Mouse (Mus musculus): ENCODE measurements around the gene Armc8. TPM values are rescaled to one million over a fixed set of nuclear protein-coding genes. Genes with fewer than 3 reads are reported as not detected.
"Not testable (repeated sequence)": the region's sequence is repeated elsewhere in the genome, so short reads cannot be mapped to it uniquely, and the experiment has no call there.

The Armc8 gene
- 20.5 and 20.6 TPM in 2 replicates for polyA plus RNA-seq (2015; fragmentation: Nextera tagmentation; extraction: Ambion mirVana)

- Histone ChIP-seq H3K9me3 (replicated peaks) (no peaks in the 10 kb centered on the region), H3K9ac (peak within 1 kb of the TSS; percentile 91), H3K27me3 (no peaks in the 10 kb centered on the region), H3K27ac (replicated peaks) (peak within 1 kb of the TSS; percentile 96), H3K36me3 (no peaks in the 10 kb centered on the region), H3K4me1 (peaks cover 8% of the 10 kb centered on the region), H3K4me3 (replicated peaks) (peak within 1 kb of the TSS; percentile 98), H3K4me2 (replicated peaks) (peak within 1 kb of the TSS; percentile 82)
- WGBS = 0% methylated on average over 70 of the region's 70 CpGs
- peak; percentile 94 for ATAC-seq (ENCODE audit: insufficient number of reproducible peaks, low FRiP score, low TSS enrichment, low read depth)
Observed at GRCm38 (mm10) chr9:99568347-99569070, at the start of gene Armc8. Gene Armc8 (minus strand): TSS chr9:99568899.

GRCm38 (mm10) chr9:99612202-99612601 is 43.5 kb upstream of the Armc8 start, which contains the start of gene A4gnt:
Gene A4gnt (plus strand): TSS chr9:99612502.
- Histone ChIP-seq H3K27me3 (no peaks in the 10 kb centered on the region), H3K9ac (no peak within 1 kb of the TSS), H3K36me3 (no peaks in the 10 kb centered on the region), H3K4me3 (replicated peaks) (no peak within 1 kb of the TSS), H3K9me3 (replicated peaks) (no peaks in the 10 kb centered on the region), H3K4me1 (no peaks in the 10 kb centered on the region), H3K27ac (replicated peaks) (no peak within 1 kb of the TSS), H3K4me2 (replicated peaks) (no peak within 1 kb of the TSS)
- 31% methylated on average over 2 of the region's 2 CpGs for WGBS
- ATAC-seq (ENCODE audit: insufficient number of reproducible peaks, low FRiP score, low TSS enrichment, low read depth) = no peak

GRCm38 (mm10) chr9:99603566-99603965 is 34.9 kb upstream of the Armc8 start:
- WGBS = 43% methylated on average over 2 of the region's 2 CpGs
- Histone ChIP-seq H3K9ac (no peak overlapping the region), H3K27me3 (no peaks in the 10 kb centered on the region), H3K4me3 (replicated peaks) (no peak overlapping the region), H3K36me3 (no peaks in the 10 kb centered on the region), H3K4me2 (replicated peaks) (no peak overlapping the region), H3K9me3 (replicated peaks) (no peaks in the 10 kb centered on the region), H3K4me1 (no peaks in the 10 kb centered on the region), H3K27ac (replicated peaks) (no peak overlapping the region)
- no peak for ATAC-seq (ENCODE audit: insufficient number of reproducible peaks, low FRiP score, low TSS enrichment, low read depth)

- WGBS = 95% methylated on average over 6 of the region's 6 CpGs
- not testable (repeated sequence) for H3K36me3 ChIP-seq; H3K27ac ChIP-seq (replicated peaks); H3K4me1 ChIP-seq; H3K4me3 ChIP-seq (replicated peaks); ATAC-seq (ENCODE audit: insufficient number of reproducible peaks, low FRiP score, low TSS enrichment, low read depth); H3K9ac ChIP-seq; H3K27me3 ChIP-seq; H3K9me3 ChIP-seq (replicated peaks); H3K4me2 ChIP-seq (replicated peaks)
Observed at GRCm38 (mm10) chr9:99599127-99599526, 30.4 kb upstream of the Armc8 start.

- H3K36me3 ChIP-seq = no peaks in the 10 kb centered on the region
- no peak for ATAC-seq (ENCODE audit: insufficient number of reproducible peaks, low FRiP score, low TSS enrichment, low read depth)
- no peaks in the 10 kb centered on the region for H3K27me3 ChIP-seq
- no peak overlapping the region for H3K4me2 ChIP-seq (replicated peaks)
- no peaks in the 10 kb centered on the region for H3K4me1 ChIP-seq
- no peak overlapping the region for H3K9ac ChIP-seq
- WGBS = 56% methylated on average over 8 of the region's 8 CpGs
- H3K9me3 ChIP-seq (replicated peaks) = no peaks in the 10 kb centered on the region
- H3K27ac ChIP-seq (replicated peaks) = no peak overlapping the region
- no peak overlapping the region for H3K4me3 ChIP-seq (replicated peaks)
Observed at GRCm38 (mm10) chr9:99591144-99591543, 22.4 kb upstream of the Armc8 start.

- no peaks in the 10 kb centered on the region for H3K4me1 ChIP-seq
- H3K9ac ChIP-seq = no peak overlapping the region
- H3K4me3 ChIP-seq (replicated peaks) = no peak overlapping the region
- WGBS = 23% methylated on average over 8 of the region's 8 CpGs
- H3K9me3 ChIP-seq (replicated peaks) = no peaks in the 10 kb centered on the region
- ATAC-seq (ENCODE audit: insufficient number of reproducible peaks, low FRiP score, low TSS enrichment, low read depth) = no peak
- no peak overlapping the region for H3K27ac ChIP-seq (replicated peaks)
- no peaks in the 10 kb centered on the region for H3K27me3 ChIP-seq
- peaks cover 16% of the 10 kb centered on the region for H3K36me3 ChIP-seq
- H3K4me2 ChIP-seq (replicated peaks) = no peak overlapping the region
Observed at GRCm38 (mm10) chr9:99587505-99588202, 19.0 kb upstream of the Armc8 start.

- Histone ChIP-seq H3K4me3 (replicated peaks) (no peak overlapping the region), H3K27ac (replicated peaks) (no peak overlapping the region), H3K9me3 (replicated peaks) (no peaks in the 10 kb centered on the region), H3K27me3 (no peaks in the 10 kb centered on the region), H3K4me2 (replicated peaks) (no peak overlapping the region), H3K4me1 (peaks cover 9% of the 10 kb centered on the region), H3K9ac (no peak overlapping the region), H3K36me3 (peaks cover 29% of the 10 kb centered on the region)
- 39% methylated on average over 2 of the region's 2 CpGs for WGBS
- no peak for ATAC-seq (ENCODE audit: insufficient number of reproducible peaks, low FRiP score, low TSS enrichment, low read depth)
Observed at GRCm38 (mm10) chr9:99580655-99581054, 12.0 kb upstream of the Armc8 start.

- H3K9me3 ChIP-seq (replicated peaks) = no peaks in the 10 kb centered on the region
- peak within 1 kb of the TSS; percentile 67 for H3K4me2 ChIP-seq (replicated peaks)
- peak within 1 kb of the TSS; percentile 94 for H3K4me3 ChIP-seq (replicated peaks)
- under 1% methylated on average over 57 of the region's 57 CpGs for WGBS
- peak within 1 kb of the TSS; percentile 92 for H3K9ac ChIP-seq
- no peaks in the 10 kb centered on the region for H3K27me3 ChIP-seq
- no peaks in the 10 kb centered on the region for H3K36me3 ChIP-seq
- peak; percentile 91 for ATAC-seq (ENCODE audit: insufficient number of reproducible peaks, low FRiP score, low TSS enrichment, low read depth)
- peaks cover 9% of the 10 kb centered on the region for H3K4me1 ChIP-seq
- H3K27ac ChIP-seq (replicated peaks) = peak within 1 kb of the TSS; percentile 80
Observed at GRCm38 (mm10) chr9:99575677-99576480, 7.2 kb upstream of the Armc8 start, which contains the start of gene Dbr1. Gene Dbr1 (plus strand): TSS chr9:99575799.

- 1% methylated on average over 9 of the region's 9 CpGs for WGBS
- Histone ChIP-seq H3K4me2 (replicated peaks) (peak overlapping the region; percentile 82), H3K9ac (peak overlapping the region; percentile 91), H3K4me3 (replicated peaks) (peak overlapping the region; percentile 98), H3K27ac (replicated peaks) (peak overlapping the region; percentile 96), H3K36me3 (no peaks in the 10 kb centered on the region), H3K4me1 (peaks cover 8% of the 10 kb centered on the region), H3K9me3 (replicated peaks) (no peaks in the 10 kb centered on the region), H3K27me3 (no peaks in the 10 kb centered on the region)
- ATAC-seq (ENCODE audit: insufficient number of reproducible peaks, low FRiP score, low TSS enrichment, low read depth) = 0 out of 2 replicates have a peak, but pooled peaks have one; percentile 30
Observed at GRCm38 (mm10) chr9:99569071-99569397, 335 bp upstream of the Armc8 start.

GRCm38 (mm10) chr9:99568023-99568346 is 714 bp downstream of the Armc8 start:
- Histone ChIP-seq H3K36me3 (no peaks in the 10 kb centered on the region), H3K4me2 (replicated peaks) (peak overlapping the region; percentile 82), H3K9me3 (replicated peaks) (no peaks in the 10 kb centered on the region), H3K4me3 (replicated peaks) (peak overlapping the region; percentile 98), H3K27me3 (no peaks in the 10 kb centered on the region), H3K4me1 (peaks cover 8% of the 10 kb centered on the region), H3K9ac (peak overlapping the region; percentile 91), H3K27ac (replicated peaks) (peak overlapping the region; percentile 96)
- ATAC-seq (ENCODE audit: insufficient number of reproducible peaks, low FRiP score, low TSS enrichment, low read depth) = no peak
- 2% methylated on average over 15 of the region's 15 CpGs for WGBS

- Histone ChIP-seq H3K9me3 (replicated peaks) (no peaks in the 10 kb centered on the region), H3K9ac (no peak overlapping the region), H3K4me2 (replicated peaks) (no peak overlapping the region), H3K27me3 (no peaks in the 10 kb centered on the region), H3K36me3 (no peaks in the 10 kb centered on the region), H3K4me3 (replicated peaks) (no peak overlapping the region), H3K4me1 (peaks cover 8% of the 10 kb centered on the region), H3K27ac (replicated peaks) (no peak overlapping the region)
- no peak for ATAC-seq (ENCODE audit: insufficient number of reproducible peaks, low FRiP score, low TSS enrichment, low read depth)
- WGBS = 21% methylated on average over 11 of the region's 11 CpGs
Observed at GRCm38 (mm10) chr9:99563714-99564113, 5.0 kb downstream of the Armc8 start.
